Mouse (Mus musculus) midbrain, embryonic 14.5 days (tissue): ENCODE results near the gene Ddit4. TPM values are rescaled to one million over a fixed set of nuclear protein-coding genes. Genes with fewer than 3 reads are reported as not detected.

Experiments
- ATAC-seq: fragments of 200-750 bp; cut with Nextera tagmentation; 2 replicates; pipeline ENCODE4 v1.8.0; 2017; ENCODE audit warnings: moderate number of reproducible peaks, moderate library complexity; ENCODE audit not compliant: low FRiP score, low TSS enrichment
- DNase-seq: peaks from one replicate; pipeline ENCODE4 v3.0.0-alpha.2; 2015
- H3K27ac ChIP-seq: fragments of 300-500 bp; sonication (generic); replicated peaks from 2 replicates; pipeline ENCODE4 v1.5.1; 2014; ENCODE audit warnings: mild to moderate bottlenecking, low read depth, low read length, moderate library complexity
- H3K27me3 ChIP-seq: fragments of 300-500 bp; sonication (generic); 2 replicates; pipeline ENCODE4 v1.6.1; 2014; ENCODE audit warnings: low read length, control low read depth, mixed read lengths; ENCODE audit not compliant: control insufficient read depth, insufficient read depth
- H3K36me3 ChIP-seq: fragments of 300-500 bp; sonication (generic); 2 replicates; pipeline ENCODE4 v1.6.1; 2014; ENCODE audit warnings: low read length, control low read depth; ENCODE audit not compliant: control insufficient read depth, insufficient read depth
- H3K4me1 ChIP-seq: fragments of 300-500 bp; sonication (generic); 2 replicates; pipeline ENCODE4 v1.6.1; 2014; ENCODE audit warnings: mild to moderate bottlenecking, antibody characterized with exemption, low read length, control low read depth; ENCODE audit not compliant: control insufficient read depth, insufficient read depth
- H3K4me2 ChIP-seq: fragments of 300-500 bp; sonication (generic); 2 replicates; pipeline ENCODE4 v1.6.1; 2014; ENCODE audit warnings: mild to moderate bottlenecking, low read length, moderate library complexity
- H3K4me3 ChIP-seq: fragments of 300-500 bp; sonication (generic); replicated peaks from 2 replicates; pipeline ENCODE4 v1.5.1; 2014; ENCODE audit warnings: low read depth, low read length
- H3K9ac ChIP-seq: fragments of 300-500 bp; sonication (generic); replicated peaks from 2 replicates; pipeline ENCODE4 v1.6.1; 2014; ENCODE audit warnings: mild to moderate bottlenecking, low read length, moderate library complexity
- H3K9me3 ChIP-seq: fragments of 300-500 bp; sonication (generic); 2 replicates; pipeline ENCODE4 v1.6.1; 2016; ENCODE audit warnings: low read length, control low read depth, mixed read lengths; ENCODE audit not compliant: control insufficient read depth
- WGBS: fragments of 180-500 bp; shearing (Covaris S2); extraction: QIAGEN DNeasy Blood & Tissue Kit; methylation state at CpG from one replicate; pipeline ENCODE4 v1.1.7; 2014; 5-methylcytosine and 5-hydroxymethylcytosine counted together
- polyA plus RNA-seq: library from polyadenylated mRNA; unstranded; fragments of >200 nt; fragmentation: Nextera tagmentation; extraction: Ambion mirVana; gene quantifications from 2 replicates; pipeline ENCODE4 v1.2.1, GENCODE M21; 2014

Ddit4 gene
- polyA plus RNA-seq, 1 experiment from 2014 or later = 6.2 TPM

GRCm38 (mm10) chr10:59957171-59958149 lies 5.8 kb upstream of the Ddit4 start:
- Histone ChIP-seq H3K36me3 (no peaks in the 10 kb centered on the region), H3K27ac (peak overlapping the region; percentile 73), H3K4me1 (peaks cover 31% of the 10 kb centered on the region), H3K4me3 (peak overlapping the region; percentile 23), H3K27me3 (no peaks in the 10 kb centered on the region), H3K9ac (peak overlapping the region; percentile 44), H3K9me3 (no peaks in the 10 kb centered on the region), H3K4me2 (peak overlapping the region; percentile 53)
- ATAC-seq (peak; percentile 22), DNase-seq (peak; percentile 67)
- WGBS = 10% methylated on average over 25 of the region's 25 CpGs

GRCm38 (mm10) chr10:59956681-59957080 lies 5.0 kb upstream of the Ddit4 start:
- WGBS = 54% methylated on average over 5 of the region's 5 CpGs
- no peak overlapping the region for H3K9ac ChIP-seq
- H3K27me3 ChIP-seq = no peaks in the 10 kb centered on the region
- H3K4me1 ChIP-seq = peaks cover 31% of the 10 kb centered on the region
- H3K9me3 ChIP-seq = no peaks in the 10 kb centered on the region
- ATAC-seq (no peak), DNase-seq (no peak)
- peak overlapping the region; percentile 73 for H3K27ac ChIP-seq
- H3K36me3 ChIP-seq = no peaks in the 10 kb centered on the region
- no peak overlapping the region for H3K4me3 ChIP-seq
- no peak overlapping the region; the same call in 1 of the 2 replicates for H3K4me2 ChIP-seq

GRCm38 (mm10) chr10:59953564-59954039 lies 2.0 kb upstream of the Ddit4 start:
- H3K4me3 ChIP-seq = no peak overlapping the region
- no peak overlapping the region for H3K27ac ChIP-seq
- no peak overlapping the region for H3K4me2 ChIP-seq
- DNase-seq = no peak
- H3K9me3 ChIP-seq = no peaks in the 10 kb centered on the region
- H3K27me3 ChIP-seq = no peaks in the 10 kb centered on the region
- H3K36me3 ChIP-seq = no peaks in the 10 kb centered on the region
- peaks cover 41% of the 10 kb centered on the region for H3K4me1 ChIP-seq
- WGBS = 26% methylated on average over 7 of the region's 7 CpGs
- no peak overlapping the region for H3K9ac ChIP-seq
- ATAC-seq = no peak

DNA sequence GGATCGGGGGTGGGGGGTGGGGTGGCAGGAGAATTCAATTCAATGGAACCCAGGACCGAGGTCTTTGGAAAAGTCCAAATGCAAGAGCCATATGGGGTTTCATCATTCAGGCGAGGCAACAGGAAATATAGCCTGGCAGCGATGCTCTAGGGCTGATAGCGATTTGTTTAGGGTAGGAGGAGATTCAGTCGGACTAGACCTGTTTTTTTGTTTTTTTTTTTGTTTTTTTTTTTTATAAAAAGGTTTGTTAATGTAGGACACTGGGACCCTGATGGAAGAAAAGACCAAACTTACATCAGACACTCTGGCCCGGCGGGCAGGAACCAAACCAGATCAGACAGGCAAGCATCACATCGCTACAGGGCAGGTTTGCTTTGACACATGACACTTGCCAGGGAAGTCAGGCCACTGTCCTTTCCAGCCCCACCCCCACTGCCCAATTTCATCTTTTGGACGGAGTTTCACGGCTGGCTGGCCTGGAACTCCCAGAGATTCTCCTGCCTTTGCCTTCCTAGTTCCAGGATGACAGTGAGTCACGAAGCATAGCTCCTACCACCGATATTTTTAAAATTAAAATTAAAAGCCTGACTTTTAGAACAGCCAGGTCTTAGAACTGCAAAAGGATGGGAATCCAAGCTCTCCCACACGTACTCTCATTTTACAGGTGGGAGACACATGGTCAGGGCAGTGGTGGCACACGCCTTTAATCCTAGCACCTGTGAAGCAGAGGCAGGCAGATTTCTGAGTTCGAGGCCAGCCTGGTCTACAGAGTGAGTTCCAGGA lies 1.3 kb upstream of the Ddit4 start:
- no peaks in the 10 kb centered on the region for H3K36me3 ChIP-seq

GRCm38 (mm10) chr10:59952152-59952780 lies 632 bp upstream of the Ddit4 start:
- no peaks in the 10 kb centered on the region for H3K9me3 ChIP-seq
- under 1% methylated on average over 31 of the region's 31 CpGs for WGBS
- peak overlapping the region; percentile 92 for H3K27ac ChIP-seq
- H3K36me3 ChIP-seq = no peaks in the 10 kb centered on the region
- no peaks in the 10 kb centered on the region for H3K27me3 ChIP-seq
- ATAC-seq (peak; percentile 31), DNase-seq (peak; percentile 85)
- H3K4me1 ChIP-seq = peaks cover 28% of the 10 kb centered on the region
- H3K4me2 ChIP-seq = peak overlapping the region; percentile 90
- peak overlapping the region; percentile 94 for H3K4me3 ChIP-seq
- peak overlapping the region; percentile 71 for H3K9ac ChIP-seq

More for the DNA sequence above, 1.3 kb upstream of the Ddit4 start:
- Histone ChIP-seq H3K9ac (peak overlapping the region; percentile 71), H3K4me3 (peak overlapping the region; percentile 94), H3K4me1 (peaks cover 35% of the 10 kb centered on the region), H3K27ac (peak overlapping the region; percentile 92), H3K27me3 (no peaks in the 10 kb centered on the region), H3K4me2 (peak overlapping the region; percentile 90), H3K9me3 (no peaks in the 10 kb centered on the region)
- ATAC-seq (no peak), DNase-seq (peak; percentile 52)
- 22% methylated on average over 16 of the region's 16 CpGs for WGBS

- H3K9ac ChIP-seq = peak overlapping the region; percentile 97
- peak overlapping the region; percentile 94 for H3K4me3 ChIP-seq
- H3K9me3 ChIP-seq = no peaks in the 10 kb centered on the region
- ATAC-seq (peak; percentile 41), DNase-seq (peak; percentile 89)
- H3K4me2 ChIP-seq = peak overlapping the region; percentile 90
- H3K27ac ChIP-seq = peak overlapping the region; percentile 92
- peaks cover 24% of the 10 kb centered on the region for H3K4me1 ChIP-seq
- no peaks in the 10 kb centered on the region for H3K27me3 ChIP-seq
- H3K36me3 ChIP-seq = no peaks in the 10 kb centered on the region
- under 1% methylated on average over 23 of the region's 23 CpGs for WGBS
These were observed 880 bp downstream of the Ddit4 start for GRCm38 (mm10) chr10:59950716-59951191.

GRCm38 (mm10) chr10:59949783-59950605 lies 1.6 kb downstream of the Ddit4 start:
- peak overlapping the region; percentile 92 for H3K27ac ChIP-seq
- no peaks in the 10 kb centered on the region for H3K36me3 ChIP-seq
- WGBS = 40% methylated on average over 15 of the region's 15 CpGs
- peak overlapping the region; percentile 90 for H3K4me2 ChIP-seq
- H3K9me3 ChIP-seq = no peaks in the 10 kb centered on the region
- H3K27me3 ChIP-seq = no peaks in the 10 kb centered on the region
- H3K9ac ChIP-seq = peak overlapping the region; percentile 97
- H3K4me3 ChIP-seq = peak overlapping the region; percentile 94
- H3K4me1 ChIP-seq = peaks cover 24% of the 10 kb centered on the region
- ATAC-seq (no peak), DNase-seq (no peak)
